Mouse (Mus musculus) hindbrain, postnatal 0 days (tissue): Measurements from ENCODE around the gene Mea1. TPM values are rescaled to one million over a fixed set of nuclear protein-coding genes. Genes with fewer than 3 reads are reported as not detected.

Experiments used
- ATAC-seq: fragments of 200-750 bp; cut with Nextera tagmentation; 2 replicates; pipeline ENCODE4 v1.8.0; 2017; ENCODE audit warnings: mild to moderate bottlenecking, moderate TSS enrichment, moderate library complexity
- DNase-seq: peaks from one replicate; pipeline ENCODE4 v3.0.0-alpha.2; 2015; ENCODE audit warnings: low spot score
- H3K27ac ChIP-seq: fragments of 300-500 bp; sonication (generic); 2 replicates; pipeline ENCODE4 v1.5.1; 2014; ENCODE audit warnings: mild to moderate bottlenecking
- H3K27me3 ChIP-seq: fragments of 300-500 bp; sonication (generic); 2 replicates; pipeline ENCODE4 v1.6.1; 2014; ENCODE audit warnings: low read length, mixed read lengths; ENCODE audit not compliant: insufficient read depth
- H3K36me3 ChIP-seq: fragments of 300-500 bp; sonication (generic); 2 replicates; pipeline ENCODE4 v1.6.1; 2014; ENCODE audit warnings: low read length, mixed read lengths; ENCODE audit not compliant: insufficient read depth
- H3K4me1 ChIP-seq: fragments of 300-500 bp; sonication (generic); 2 replicates; pipeline ENCODE4 v1.6.1; 2014; ENCODE audit warnings: antibody characterized with exemption, low read length, mixed read lengths; ENCODE audit not compliant: insufficient read depth
- H3K4me2 ChIP-seq: fragments of 300-500 bp; sonication (generic); 2 replicates; pipeline ENCODE4 v1.6.1; 2014; ENCODE audit warnings: low read depth, mild to moderate bottlenecking, low read length, moderate library complexity, mixed read lengths
- H3K4me3 ChIP-seq: fragments of 300-500 bp; sonication (generic); 2 replicates; pipeline ENCODE4 v1.5.1; 2014; ENCODE audit warnings: low read length
- H3K9ac ChIP-seq: fragments of 300-500 bp; sonication (generic); replicated peaks from 2 replicates; pipeline ENCODE4 v1.6.1; 2014; ENCODE audit warnings: mild to moderate bottlenecking, low read length, moderate library complexity, mixed read lengths
- H3K9me3 ChIP-seq: fragments of 300-500 bp; sonication (generic); 2 replicates; pipeline ENCODE4 v1.6.1; 2016; ENCODE audit warnings: low read length, mixed read lengths
- CTCF ChIP-seq: IDR thresholded peaks from 2 replicates; pipeline ENCODE4 v1.5.1; 2016; ENCODE audit warnings: antibody characterized with exemption, control low read depth, low read depth
- WGBS: fragments of 180-500 bp; shearing (Covaris S2); extraction: QIAGEN DNeasy Blood & Tissue Kit; methylation state at CpG from one replicate; pipeline ENCODE4 v1.1.7; 2014; 5-methylcytosine and 5-hydroxymethylcytosine counted together
- polyA plus RNA-seq: library from polyadenylated mRNA; unstranded; fragments of >200 nt; fragmentation: Nextera tagmentation; extraction: Ambion mirVana; gene quantifications from 2 replicates; pipeline ENCODE4 v1.2.1, GENCODE M21; 2015
- total RNA-seq: library from RNA; depleted of rRNA; stranded (reverse); fragments of >200 nt; gene quantifications from 2 replicates; pipeline ENCODE4 v1.2.3, GENCODE M21; 2014

Mea1 gene
- total and polyA plus RNA-seq, 2 experiments from 2014 or later: 135 to 325 TPM

DNA sequence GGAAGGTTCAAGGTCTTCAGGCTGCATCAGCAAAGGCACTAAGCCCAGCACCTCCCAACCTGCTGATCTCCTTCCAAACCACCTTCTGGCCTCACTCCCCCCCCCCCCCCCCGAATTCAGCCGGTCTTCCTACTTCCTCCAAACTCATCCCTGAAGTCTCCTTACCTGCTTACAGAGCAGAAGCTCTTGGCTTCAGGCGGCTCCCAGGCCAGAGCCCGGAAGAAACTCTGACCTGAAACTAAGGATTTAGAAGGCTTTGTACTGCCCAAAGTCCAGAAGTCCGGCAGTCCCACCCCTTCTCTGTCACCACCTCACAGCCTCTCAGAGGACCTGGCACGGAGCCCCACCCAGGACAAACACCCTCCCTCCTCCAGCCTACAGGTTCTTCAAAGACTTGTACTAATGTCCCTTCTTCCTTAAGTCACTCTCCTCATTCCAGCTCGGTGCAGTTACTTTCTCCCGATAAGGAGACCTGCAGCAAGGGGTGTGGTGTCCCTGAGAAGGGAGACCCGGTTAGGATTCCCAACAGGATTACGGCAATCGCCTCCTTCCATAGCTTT lies 33.6 kb upstream of the Mea1 start:
- Histone ChIP-seq H3K27me3 (no peaks in the 10 kb centered on the region), H3K36me3 (peaks cover 17% of the 10 kb centered on the region), H3K4me1 (peaks cover 8% of the 10 kb centered on the region; the same call in 1 of the 2 replicates), H3K9ac (peak overlapping the region; percentile 77), H3K9me3 (no peaks in the 10 kb centered on the region), H3K4me3 (peak overlapping the region; percentile 59), H3K4me2 (peak overlapping the region; percentile 94), H3K27ac (peak overlapping the region; percentile 45; the same call in 1 of the 2 replicates)
- ATAC-seq (no peak), DNase-seq (no peak)
- 6% methylated on average over 11 of the region's 11 CpGs for WGBS
- TF ChIP-seq CTCF: no peak

DNA sequence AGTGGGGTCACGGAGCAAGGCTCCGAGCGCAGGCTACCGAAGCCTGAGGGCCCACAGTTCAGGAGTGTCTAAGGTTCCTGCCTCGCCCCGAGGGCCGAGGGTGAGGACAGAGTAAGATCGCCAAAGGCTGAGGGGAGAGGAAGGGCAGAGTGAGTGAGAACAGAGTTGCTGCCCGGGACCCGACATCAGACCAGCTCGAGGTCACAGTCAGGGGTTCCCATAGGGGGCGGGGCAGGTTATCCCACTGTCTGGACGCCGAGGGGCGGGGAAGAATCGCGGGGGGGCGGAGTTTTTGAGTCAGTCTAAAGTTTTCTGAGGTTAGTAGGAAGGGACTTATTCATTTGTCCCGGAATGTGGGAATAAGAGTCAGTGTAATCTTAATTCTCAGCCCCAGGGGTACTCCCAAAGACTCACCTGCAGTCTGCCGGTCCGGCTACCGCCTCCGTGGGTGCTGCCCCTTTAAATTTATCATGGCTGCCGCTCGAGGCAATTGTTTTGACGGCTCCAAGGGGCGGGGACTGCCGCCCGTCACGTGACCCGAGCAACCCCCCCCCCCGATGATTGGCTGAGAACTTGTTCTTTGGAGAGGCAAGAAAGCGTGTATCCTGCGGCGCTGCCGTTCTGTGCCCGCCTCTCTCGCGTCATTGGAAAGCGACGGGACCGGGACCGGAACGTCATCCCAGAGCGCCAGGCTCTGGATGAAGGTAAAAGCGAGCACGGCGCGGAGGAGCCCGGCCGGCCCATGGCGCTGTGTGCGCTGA lies 32.9 kb upstream of the Mea1 start, which contains the start of the genes Klc4 and Mrpl2:
TSS of gene Klc4 (minus strand) at position 462 of the 761 bp plus-strand sequence.
TSS of gene Mrpl2 (plus strand) at position 669 of the 761 bp plus-strand sequence.
- Histone ChIP-seq H3K9me3 (no peaks in the 10 kb centered on the region), H3K9ac (peak within 1 kb of the TSS; percentile 77), H3K4me2 (peak within 1 kb of the TSS; percentile 97), H3K4me3 (peak within 1 kb of the TSS; percentile 59), H3K27me3 (no peaks in the 10 kb centered on the region), H3K27ac (peak within 1 kb of the TSS; percentile 85), H3K36me3 (peaks cover 10% of the 10 kb centered on the region; the same call in 1 of the 2 replicates), H3K4me1 (peaks cover 10% of the 10 kb centered on the region; the same call in 1 of the 2 replicates)
- TF ChIP-seq CTCF: no peak
- DNase-seq (peak; percentile 98), ATAC-seq (peak; percentile 75)
- under 1% methylated on average over 52 of the region's 53 CpGs for WGBS

- WGBS: under 1% methylated on average over 19 of the region's 19 CpGs
- no peak for DNase-seq
- no peak for TF ChIP-seq CTCF
- peak overlapping the region; percentile 69 for H3K9ac ChIP-seq
- H3K4me3 ChIP-seq: peak overlapping the region; percentile 59
- H3K9me3 ChIP-seq: no peaks in the 10 kb centered on the region
- peaks cover 15% of the 10 kb centered on the region for H3K4me1 ChIP-seq
- H3K27me3 ChIP-seq: no peaks in the 10 kb centered on the region
- peak overlapping the region; percentile 97 for H3K4me2 ChIP-seq
- H3K36me3 ChIP-seq: peaks cover 10% of the 10 kb centered on the region; the same call in 1 of the 2 replicates
- ATAC-seq: no peak
- peak overlapping the region; percentile 85 for H3K27ac ChIP-seq
Observed at GRCm38 (mm10) chr17:46646322-46646662, 32.3 kb upstream of the Mea1 start.

- no peak overlapping the region for H3K27ac ChIP-seq
- no peak for ATAC-seq
- H3K9ac ChIP-seq: no peak overlapping the region; the same call in 1 of the 2 replicates
- no peaks in the 10 kb centered on the region for H3K27me3 ChIP-seq
- 97% methylated on average over 7 of the region's 7 CpGs for WGBS
- TF ChIP-seq CTCF: no peak
- H3K4me1 ChIP-seq: peaks cover 23% of the 10 kb centered on the region
- no peak overlapping the region for H3K4me3 ChIP-seq
- 0 out of 2 replicates have a peak, but pooled peaks cover 2% of the 10 kb centered on the region for H3K36me3 ChIP-seq
- 0 out of 2 replicates have a peak overlapping the region, but pooled peaks have one; percentile 97 for H3K4me2 ChIP-seq
- no peak for DNase-seq
- no peaks in the 10 kb centered on the region for H3K9me3 ChIP-seq
Observed at GRCm38 (mm10) chr17:46647279-46647678, 31.3 kb upstream of the Mea1 start.

GRCm38 (mm10) chr17:46648436-46648835 lies 30.2 kb upstream of the Mea1 start:
- peaks cover 3% of the 10 kb centered on the region; the same call in 1 of the 2 replicates for H3K36me3 ChIP-seq
- ATAC-seq (no peak), DNase-seq (no peak)
- no peak overlapping the region for H3K9ac ChIP-seq
- no peak for TF ChIP-seq CTCF
- peaks cover 23% of the 10 kb centered on the region for H3K4me1 ChIP-seq
- H3K4me2 ChIP-seq: no peak overlapping the region
- H3K4me3 ChIP-seq: no peak overlapping the region
- H3K9me3 ChIP-seq: no peaks in the 10 kb centered on the region
- no peak overlapping the region for H3K27ac ChIP-seq
- 90% methylated on average over 9 of the region's 9 CpGs for WGBS
- H3K27me3 ChIP-seq: no peaks in the 10 kb centered on the region

- peaks cover 10% of the 10 kb centered on the region; the same call in 1 of the 2 replicates for H3K36me3 ChIP-seq
- DNase-seq (no peak), ATAC-seq (no peak)
- H3K27me3 ChIP-seq: no peaks in the 10 kb centered on the region
- peak overlapping the region; percentile 90 for H3K9ac ChIP-seq
- peak overlapping the region; percentile 60 for H3K4me3 ChIP-seq
- peaks cover 20% of the 10 kb centered on the region for H3K4me1 ChIP-seq
- WGBS: 34% methylated on average over 15 of the region's 15 CpGs
- peak overlapping the region; percentile 95 for H3K4me2 ChIP-seq
- H3K9me3 ChIP-seq: no peaks in the 10 kb centered on the region
- peak overlapping the region; percentile 97 for H3K27ac ChIP-seq
- no peak for TF ChIP-seq CTCF
Observed at GRCm38 (mm10) chr17:46649811-46650210, 28.8 kb upstream of the Mea1 start.
